Mouse (Mus musculus) megakaryocyte, embryonic 14.5 days (primary cell): ENCODE measurements around the gene C4b.

Experiments
- FLI1 ChIP-seq: IDR thresholded peaks from 2 replicates; pipeline ENCODE4 v1.6.1; 2012; ENCODE audit warnings: low read length, inconsistent platforms, mixed read lengths
- GATA1 ChIP-seq: IDR thresholded peaks from 3 replicates; pipeline ENCODE4 v1.6.1; 2012; ENCODE audit warnings: mixed read lengths, low read length, inconsistent platforms, borderline replicate concordance

GRCm38 (mm10) chr17:34717401-34717800, 26.3 kb downstream of the C4b start:
- TF ChIP-seq GATA1 (no peak), FLI1 (no peak)
